Mouse (Mus musculus) ES-Bruce4 (cell line): ENCODE results near the gene Snip1. TPM values are rescaled to one million over a fixed set of nuclear protein-coding genes. Genes with fewer than 3 reads are reported as not detected.

Source experiments
- H3K27ac ChIP-seq: 2 replicates; pipeline ENCODE4 v1.5.1; 2012; ENCODE audit warnings: low read length, inconsistent platforms; ENCODE audit not compliant: insufficient read depth
- H3K27me3 ChIP-seq: 2 replicates; pipeline ENCODE4 v1.6.1; 2012; ENCODE audit warnings: mild to moderate bottlenecking, low read length, inconsistent platforms; ENCODE audit not compliant: control insufficient read depth, poor library complexity, insufficient read depth, severe bottlenecking
- H3K36me3 ChIP-seq: 2 replicates; pipeline ENCODE4 v1.6.1; 2012; ENCODE audit warnings: inconsistent platforms, mild to moderate bottlenecking, low read length, moderate library complexity; ENCODE audit not compliant: control insufficient read depth, poor library complexity, insufficient read depth, severe bottlenecking
- H3K4me1 ChIP-seq: one replicate; pipeline ENCODE4 v1.8.1; 2011; ENCODE audit warnings: low read length; ENCODE audit not compliant: control insufficient read depth, insufficient read depth
- H3K4me3 ChIP-seq: 2 replicates; pipeline ENCODE4 v1.5.1; 2011; ENCODE audit warnings: low read depth, mild to moderate bottlenecking, low read length
- H3K9ac ChIP-seq: 2 replicates; pipeline ENCODE4 v1.6.1; 2012; ENCODE audit warnings: low read depth, mild to moderate bottlenecking, inconsistent platforms; ENCODE audit not compliant: poor library complexity, severe bottlenecking
- H3K9me3 ChIP-seq: replicated peaks from 2 replicates; pipeline ENCODE4 v1.6.1; 2012; ENCODE audit warnings: mild to moderate bottlenecking, low read length, inconsistent platforms; ENCODE audit not compliant: control insufficient read depth, poor library complexity, insufficient read depth, severe bottlenecking
- CTCF ChIP-seq: IDR thresholded peaks from one replicate; pipeline ENCODE4 v1.8.1; 2011; ENCODE audit warnings: low read depth, low read length
- EP300 ChIP-seq: IDR thresholded peaks from 2 replicates; pipeline ENCODE4 v1.6.1; 2011; ENCODE audit warnings: low read depth, low read length; ENCODE audit not compliant: insufficient read depth
- POLR2A ChIP-seq: IDR thresholded peaks from one replicate; pipeline ENCODE4 v1.8.1; 2011; ENCODE audit warnings: low read length; ENCODE audit not compliant: insufficient read depth
- polyA plus RNA-seq: library from polyadenylated mRNA; stranded (reverse); fragments of >200 nt; gene quantifications from 2 replicates; pipeline ENCODE4 v1.2.4, GENCODE M21; 2011; ENCODE audit warnings: low read depth; ENCODE audit not compliant: missing spikeins, insufficient read depth, insufficient read length

Gene Snip1
- polyA plus RNA-seq, 1 experiment: 23.8 TPM

DNA sequence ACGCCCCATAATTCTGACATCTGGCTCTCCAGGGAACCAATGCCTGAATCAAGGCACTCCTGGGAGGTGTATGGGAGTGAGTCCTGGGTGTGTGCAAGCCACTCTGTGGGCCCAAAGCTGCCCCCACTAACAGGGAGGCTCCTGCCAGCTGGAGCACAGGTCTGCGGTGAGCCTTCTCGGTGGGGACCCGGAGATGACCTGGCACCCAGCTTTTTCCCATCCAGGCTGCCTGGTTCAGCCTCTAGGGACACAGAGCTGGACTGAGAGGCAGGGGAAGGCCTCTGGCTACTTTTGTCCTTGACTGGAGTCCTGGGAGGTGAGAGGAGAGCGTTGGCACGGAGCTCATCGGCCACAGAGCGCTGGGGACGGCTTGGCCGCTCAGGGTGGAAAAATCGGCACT lies 53.2 kb downstream of the Snip1 start:
- Histone ChIP-seq H3K4me3 (no peak overlapping the region), H3K36me3 (peaks cover 8% of the 10 kb centered on the region), H3K27me3 (no peaks in the 10 kb centered on the region), H3K9ac (no peak overlapping the region), H3K9me3 (no peaks in the 10 kb centered on the region), H3K27ac (no peak overlapping the region), H3K4me1 (peaks cover 13% of the 10 kb centered on the region)
- TF ChIP-seq EP300 (no peak), CTCF (no peak), POLR2A (no peak)

GRCm38 (mm10) chr4:125122431-125123278 lies 56.2 kb downstream of the Snip1 start:
- Histone ChIP-seq H3K9ac (no peak overlapping the region), H3K4me1 (peaks cover 16% of the 10 kb centered on the region), H3K9me3 (no peaks in the 10 kb centered on the region), H3K36me3 (peaks cover 10% of the 10 kb centered on the region), H3K27me3 (no peaks in the 10 kb centered on the region), H3K27ac (peak overlapping the region; percentile 6; the same call in 1 of the 2 replicates), H3K4me3 (no peak overlapping the region; the same call in 1 of the 2 replicates)
- no peak for TF ChIP-seq EP300
- TF ChIP-seq CTCF: no peak
- TF ChIP-seq POLR2A: no peak

DNA sequence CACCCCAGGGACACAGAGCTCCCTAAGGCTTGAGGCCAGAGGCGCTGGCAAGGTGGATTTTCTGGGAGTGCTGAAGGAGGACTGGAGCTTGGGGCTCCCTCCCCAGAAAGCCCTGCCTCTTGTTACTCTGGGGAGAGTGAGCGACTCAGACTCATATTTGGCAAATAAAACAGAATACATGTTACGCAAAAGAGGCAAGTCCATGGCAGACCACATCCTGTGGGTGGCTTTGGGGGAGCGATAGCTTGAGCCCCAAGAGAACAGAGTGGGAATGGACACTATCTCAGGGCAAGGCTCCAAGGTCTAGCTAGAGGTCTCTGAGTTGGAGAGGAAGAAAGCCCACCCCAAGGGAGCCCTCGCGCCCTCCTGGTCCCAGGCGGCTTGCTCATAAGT lies 56.8 kb downstream of the Snip1 start:
- Histone ChIP-seq H3K4me1 (peaks cover 16% of the 10 kb centered on the region), H3K4me3 (no peak overlapping the region), H3K27ac (peak overlapping the region; percentile 6; the same call in 1 of the 2 replicates), H3K36me3 (peaks cover 10% of the 10 kb centered on the region), H3K9ac (no peak overlapping the region), H3K27me3 (no peaks in the 10 kb centered on the region), H3K9me3 (no peaks in the 10 kb centered on the region)
- TF ChIP-seq CTCF (no peak), POLR2A (no peak), EP300 (no peak)

Other genes with a start within 250 kb of the Snip1 start
- gene Yrdc, start 216.0 kb upstream of the Snip1 start, polyA plus RNA-seq: 41.9 and 48.4 TPM in 2 replicates
- gene 1110065P20Rik, start 215.5 kb upstream of the Snip1 start, polyA plus RNA-seq: 15.1 and 16.0 TPM in 2 replicates
- 3.8 and 4.8 TPM in 2 replicates for gene Maneal, start 204.5 kb upstream of the Snip1 start, polyA plus RNA-seq
- gene Epha10, start 185.8 kb upstream of the Snip1 start, polyA plus RNA-seq: 0.37 and 0.84 TPM in 2 replicates
- gene 9930104L06Rik, start 129.6 kb upstream of the Snip1 start, polyA plus RNA-seq: 9.5 and 15.2 TPM in 2 replicates
- 209 and 212 TPM in 2 replicates for gene Cdca8, start 127.4 kb upstream of the Snip1 start, polyA plus RNA-seq
- gene Rspo1, start 80.2 kb upstream of the Snip1 start, polyA plus RNA-seq: 1.9 and 2.5 TPM in 2 replicates
- 112 and 140 TPM in 2 replicates for gene Gnl2, start 50.1 kb upstream of the Snip1 start, polyA plus RNA-seq
- gene Dnali1, start 969 bp upstream of the Snip1 start, polyA plus RNA-seq: not detected in 2 replicates
- gene Meaf6, start 18.5 kb downstream of the Snip1 start, polyA plus RNA-seq: 35.2 and 39.6 TPM in 2 replicates
- gene Zc3h12a, start 61.2 kb downstream of the Snip1 start, polyA plus RNA-seq: 3.6 and 4.7 TPM in 2 replicates